Mouse (Mus musculus): Measurements from ENCODE around the gene Trappc5. TPM values are rescaled to one million over a fixed set of nuclear protein-coding genes. Genes with fewer than 3 reads are reported as not detected.

Gene Trappc5
- polyA plus RNA-seq, 1 experiment from 2014 or later, result 41.5 TPM

DNA sequence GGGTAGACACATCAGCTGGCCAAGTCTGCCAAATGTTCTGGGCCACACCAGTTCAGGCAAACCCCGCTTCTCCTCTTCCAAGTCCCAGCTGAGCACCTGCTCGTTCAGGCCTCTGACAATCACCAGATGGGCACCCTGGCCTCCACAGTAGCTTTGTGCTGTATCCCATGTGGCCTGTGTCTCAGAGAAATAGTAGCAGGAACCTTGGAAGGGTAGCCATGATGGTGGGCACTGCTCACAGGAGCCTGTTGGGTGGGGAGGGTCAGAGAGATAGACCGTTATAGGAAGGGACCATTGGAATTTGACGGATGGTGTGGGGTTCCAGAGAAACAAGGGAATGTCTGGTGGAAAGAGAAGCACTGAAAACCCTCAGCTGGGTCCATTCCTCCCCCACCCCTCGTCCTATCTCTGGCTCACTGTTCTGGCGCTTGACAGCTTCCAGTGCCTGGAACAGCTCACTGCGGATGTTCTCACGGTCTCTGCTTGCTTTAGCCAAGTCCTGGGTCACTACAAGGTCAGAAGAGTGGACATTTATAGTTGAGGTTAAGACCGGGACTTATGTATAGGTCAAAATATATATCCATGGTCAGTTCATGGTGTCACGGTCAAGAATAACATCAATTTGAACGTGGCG, 41.3 kb downstream of the Trappc5 start:
- Histone ChIP-seq H3K36me3 (no peaks in the 10 kb centered on the region), H3K27ac (no peak overlapping the region), H3K4me3 (no peak overlapping the region), H3K9ac (no peak overlapping the region), H3K4me2 (replicated peaks) (no peak overlapping the region), H3K27me3 (no peaks in the 10 kb centered on the region), H3K9me3 (no peaks in the 10 kb centered on the region), H3K4me1 (no peaks in the 10 kb centered on the region)
- no peak for ATAC-seq (ENCODE audit: low FRiP score, low read depth)
- 81% methylated on average over 12 of the region's 12 CpGs for WGBS

DNA sequence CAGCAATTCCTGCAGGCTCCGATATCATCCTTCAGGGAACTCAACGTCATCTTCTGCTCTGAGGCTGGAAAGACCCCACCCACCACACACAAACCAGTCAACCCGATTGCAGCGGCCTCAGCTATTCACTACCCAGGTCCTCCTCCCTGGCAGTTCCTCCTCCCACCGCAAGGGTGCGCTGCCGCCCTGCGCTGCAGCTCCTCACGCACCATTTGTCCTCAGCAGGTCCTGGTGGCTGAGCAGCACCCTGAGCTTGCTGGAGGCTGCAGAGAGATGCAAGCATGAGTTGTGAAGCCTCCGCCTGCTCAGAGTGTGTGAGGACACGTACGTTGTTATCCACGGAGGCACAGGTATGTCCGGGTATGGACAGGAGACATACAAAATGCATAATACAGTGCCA, 42.5 kb downstream of the Trappc5 start:
- H3K4me1 ChIP-seq, result no peaks in the 10 kb centered on the region
- H3K9me3 ChIP-seq, result no peaks in the 10 kb centered on the region
- H3K4me3 ChIP-seq, result no peak overlapping the region
- H3K27me3 ChIP-seq, result no peaks in the 10 kb centered on the region
- peak; percentile 24; the same call in 1 of the 2 replicates for ATAC-seq (ENCODE audit: low FRiP score, low read depth)
- H3K4me2 ChIP-seq (replicated peaks), result no peak overlapping the region
- no peaks in the 10 kb centered on the region for H3K36me3 ChIP-seq
- 16% methylated on average over 14 of the region's 14 CpGs for WGBS
- no peak overlapping the region for H3K9ac ChIP-seq
- H3K27ac ChIP-seq, result no peak overlapping the region

DNA sequence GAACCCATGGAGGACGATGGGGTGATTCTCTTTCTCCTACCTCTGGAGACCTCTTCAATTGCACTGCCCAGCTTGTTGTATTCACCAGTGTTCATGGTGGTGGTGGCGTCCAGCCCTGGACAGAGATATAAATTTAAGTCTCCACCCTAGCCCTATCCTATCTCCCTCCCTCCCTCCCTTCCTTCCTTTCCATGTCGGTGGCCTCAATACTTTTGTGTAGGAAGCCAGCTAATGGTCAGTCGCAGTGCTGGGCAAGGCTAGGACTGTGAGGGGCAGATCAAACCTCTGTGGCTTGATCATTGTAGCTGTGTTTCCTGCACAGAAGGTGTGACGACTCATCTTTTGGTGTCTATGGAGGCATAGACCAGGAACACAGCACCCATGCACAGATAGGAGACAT, 44.5 kb downstream of the Trappc5 start, which contains the start of gene Clec4g:
Clec4g (minus strand) TSS at position 101 of the 400 bp plus-strand sequence.
- Histone ChIP-seq H3K9ac (no peak within 1 kb of the TSS), H3K36me3 (no peaks in the 10 kb centered on the region), H3K9me3 (no peaks in the 10 kb centered on the region), H3K27ac (no peak within 1 kb of the TSS), H3K27me3 (no peaks in the 10 kb centered on the region), H3K4me1 (no peaks in the 10 kb centered on the region), H3K4me2 (replicated peaks) (no peak within 1 kb of the TSS), H3K4me3 (no peak within 1 kb of the TSS)
- WGBS, result 77% methylated on average over 5 of the region's 5 CpGs
- ATAC-seq (ENCODE audit: low FRiP score, low read depth), result no peak

DNA sequence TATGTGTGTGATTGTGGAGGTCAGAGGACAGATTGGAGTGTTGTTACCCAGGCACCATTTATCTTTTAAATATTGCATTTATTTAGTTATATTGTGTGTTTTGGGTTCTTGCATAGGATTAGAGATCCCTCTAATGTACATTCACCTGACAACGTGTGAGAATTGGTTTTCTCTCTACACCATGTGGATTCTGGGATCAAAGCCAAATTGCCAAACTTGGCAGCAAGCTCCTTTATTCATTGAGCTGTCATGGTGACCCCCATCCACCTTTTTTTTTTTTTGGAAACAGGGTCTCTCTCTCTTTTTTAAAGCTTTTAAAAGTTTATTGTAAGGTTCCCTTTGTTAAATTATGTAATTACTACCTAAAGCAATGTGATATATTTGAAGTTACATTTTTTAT, 44.9 kb downstream of the Trappc5 start:
- no peak for ATAC-seq (ENCODE audit: low FRiP score, low read depth)
- Histone ChIP-seq H3K9ac (no peak overlapping the region), H3K4me2 (replicated peaks) (no peak overlapping the region), H3K36me3 (no peaks in the 10 kb centered on the region), H3K9me3 (no peaks in the 10 kb centered on the region), H3K4me3 (no peak overlapping the region), H3K4me1 (no peaks in the 10 kb centered on the region), H3K27me3 (no peaks in the 10 kb centered on the region), H3K27ac (no peak overlapping the region)
- 46% methylated on average over 1 of the region's 1 CpGs for WGBS

Other genes starting within 250 kb of the Trappc5 start
- gene Pex11g, start 208.6 kb upstream of the Trappc5 start, polyA plus RNA-seq (2015; fragmentation: Nextera tagmentation; extraction: Ambion mirVana), result 4.5 and 6.3 TPM in 2 replicates
- gene Tex45, start 205.4 kb upstream of the Trappc5 start, polyA plus RNA-seq (2015; fragmentation: Nextera tagmentation; extraction: Ambion mirVana), result not detected in 2 replicates
- gene Zfp358, start 183.2 kb upstream of the Trappc5 start, polyA plus RNA-seq (2015; fragmentation: Nextera tagmentation; extraction: Ambion mirVana), result 57.0 and 57.8 TPM in 2 replicates
- 54.3 and 54.7 TPM in 2 replicates for gene Mcoln1, start 175.8 kb upstream of the Trappc5 start, polyA plus RNA-seq (2015; fragmentation: Nextera tagmentation; extraction: Ambion mirVana)
- 23.5 and 25.4 TPM in 2 replicates for gene Pnpla6, start 160.9 kb upstream of the Trappc5 start, polyA plus RNA-seq (2015; fragmentation: Nextera tagmentation; extraction: Ambion mirVana)
- 0.65 and 0.79 TPM in 2 replicates for gene C330021F23Rik, start 108.3 kb upstream of the Trappc5 start, polyA plus RNA-seq (2015; fragmentation: Nextera tagmentation; extraction: Ambion mirVana)
- 6.6 and 7.2 TPM in 2 replicates for gene Camsap3, start 89.0 kb upstream of the Trappc5 start, polyA plus RNA-seq (2015; fragmentation: Nextera tagmentation; extraction: Ambion mirVana)
- 60.9 and 61.1 TPM in 2 replicates for gene Xab2, start 55.0 kb upstream of the Trappc5 start, polyA plus RNA-seq (2015; fragmentation: Nextera tagmentation; extraction: Ambion mirVana)
- 97.7 and 99.1 TPM in 2 replicates for gene Pet100, start 54.8 kb upstream of the Trappc5 start, polyA plus RNA-seq (2015; fragmentation: Nextera tagmentation; extraction: Ambion mirVana)
- gene Pcp2, start 50.8 kb upstream of the Trappc5 start, polyA plus RNA-seq (2015; fragmentation: Nextera tagmentation; extraction: Ambion mirVana), result 0.33 TPM in 1 of 2 replicates, not detected in the other
- gene Stxbp2, start 45.3 kb upstream of the Trappc5 start, polyA plus RNA-seq (2015; fragmentation: Nextera tagmentation; extraction: Ambion mirVana), result 27.1 TPM in 2 replicates
- gene Retn, start 20.5 kb upstream of the Trappc5 start, polyA plus RNA-seq (2015; fragmentation: Nextera tagmentation; extraction: Ambion mirVana), result 0.17 TPM in 1 of 2 replicates, not detected in the other
- 0.17 TPM in 1 of 2 replicates, not detected in the other for gene Mcemp1, start 10.5 kb upstream of the Trappc5 start, polyA plus RNA-seq (2015; fragmentation: Nextera tagmentation; extraction: Ambion mirVana)
- gene Fcor, start 3.9 kb upstream of the Trappc5 start, polyA plus RNA-seq (2015; fragmentation: Nextera tagmentation; extraction: Ambion mirVana), result 16.4 TPM in 2 replicates
- gene Fcer2a, start 17.9 kb downstream of the Trappc5 start, polyA plus RNA-seq (2015; fragmentation: Nextera tagmentation; extraction: Ambion mirVana), result 0.43 and 0.56 TPM in 2 replicates
- not detected in 2 replicates for gene Clec4g, start 44.4 kb downstream of the Trappc5 start, polyA plus RNA-seq (2015; fragmentation: Nextera tagmentation; extraction: Ambion mirVana)
- 0.23 and 0.47 TPM in 2 replicates for gene Cd209a, start 72.7 kb downstream of the Trappc5 start, polyA plus RNA-seq (2015; fragmentation: Nextera tagmentation; extraction: Ambion mirVana)
- gene Cd209e, start 178.0 kb downstream of the Trappc5 start, polyA plus RNA-seq (2015; fragmentation: Nextera tagmentation; extraction: Ambion mirVana), result not detected in 2 replicates
- not detected in 2 replicates for gene Cd209d, start 202.3 kb downstream of the Trappc5 start, polyA plus RNA-seq (2015; fragmentation: Nextera tagmentation; extraction: Ambion mirVana)